Mouse (Mus musculus) CH12F3 (cell line): ENCODE data around the gene Ccdc149.

ENCODE experiments used
- in situ Hi-C: fragments of 300-500 bp; cut with MboI; formaldehyde crosslinking; loops from 2 replicates; pipeline ENCODE4 v1.14.3; 2020; ENCODE audit warnings: low sequenced_read_pairs

Ccdc149 gene

GRCm38 (mm10) chr5:52382837-52383236 is 88.5 kb downstream of the Ccdc149 start:
- in situ Hi-C loops, result no loop called here

DNA sequence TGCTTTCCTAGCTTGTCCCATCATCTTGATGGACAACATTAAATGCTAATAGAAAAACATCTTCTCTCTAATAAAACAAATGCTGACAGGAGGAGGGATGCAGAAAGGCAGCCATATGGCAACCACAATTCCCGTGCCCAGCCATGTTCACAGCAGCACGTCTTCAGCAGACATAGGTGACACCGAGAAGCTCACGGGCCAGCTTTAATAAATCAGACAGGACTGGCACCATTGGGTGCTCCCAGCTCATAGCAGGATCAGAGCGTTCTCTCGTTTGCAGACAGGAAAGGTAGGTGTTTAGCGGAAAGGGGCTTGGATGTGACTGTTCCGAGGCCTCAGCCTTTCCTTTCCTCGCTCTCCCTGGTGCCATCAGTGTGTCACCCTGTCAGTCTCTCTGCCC is 95.5 kb downstream of the Ccdc149 start:
- in situ Hi-C loops, result no loop called here

DNA sequence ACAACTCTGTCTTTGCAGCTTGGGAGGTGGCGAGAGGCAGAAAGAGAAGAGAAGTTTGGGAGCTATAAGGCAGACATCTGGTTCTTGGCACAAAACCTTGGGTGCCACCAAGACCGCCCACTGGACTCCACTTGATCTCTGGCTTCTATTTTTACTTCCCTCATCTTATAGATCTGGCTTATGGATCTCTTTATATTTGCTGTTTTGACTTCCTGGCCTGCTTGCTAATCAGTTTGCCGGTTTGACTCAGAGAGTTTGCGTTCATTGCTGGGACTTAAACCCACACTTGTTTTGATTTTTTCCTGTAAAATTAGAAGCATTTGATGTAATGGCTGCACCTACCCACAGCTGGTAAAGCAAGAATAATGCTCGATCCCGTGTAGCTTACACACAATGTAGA is 100.4 kb downstream of the Ccdc149 start:
- in situ Hi-C loops, result no loop called here

DNA sequence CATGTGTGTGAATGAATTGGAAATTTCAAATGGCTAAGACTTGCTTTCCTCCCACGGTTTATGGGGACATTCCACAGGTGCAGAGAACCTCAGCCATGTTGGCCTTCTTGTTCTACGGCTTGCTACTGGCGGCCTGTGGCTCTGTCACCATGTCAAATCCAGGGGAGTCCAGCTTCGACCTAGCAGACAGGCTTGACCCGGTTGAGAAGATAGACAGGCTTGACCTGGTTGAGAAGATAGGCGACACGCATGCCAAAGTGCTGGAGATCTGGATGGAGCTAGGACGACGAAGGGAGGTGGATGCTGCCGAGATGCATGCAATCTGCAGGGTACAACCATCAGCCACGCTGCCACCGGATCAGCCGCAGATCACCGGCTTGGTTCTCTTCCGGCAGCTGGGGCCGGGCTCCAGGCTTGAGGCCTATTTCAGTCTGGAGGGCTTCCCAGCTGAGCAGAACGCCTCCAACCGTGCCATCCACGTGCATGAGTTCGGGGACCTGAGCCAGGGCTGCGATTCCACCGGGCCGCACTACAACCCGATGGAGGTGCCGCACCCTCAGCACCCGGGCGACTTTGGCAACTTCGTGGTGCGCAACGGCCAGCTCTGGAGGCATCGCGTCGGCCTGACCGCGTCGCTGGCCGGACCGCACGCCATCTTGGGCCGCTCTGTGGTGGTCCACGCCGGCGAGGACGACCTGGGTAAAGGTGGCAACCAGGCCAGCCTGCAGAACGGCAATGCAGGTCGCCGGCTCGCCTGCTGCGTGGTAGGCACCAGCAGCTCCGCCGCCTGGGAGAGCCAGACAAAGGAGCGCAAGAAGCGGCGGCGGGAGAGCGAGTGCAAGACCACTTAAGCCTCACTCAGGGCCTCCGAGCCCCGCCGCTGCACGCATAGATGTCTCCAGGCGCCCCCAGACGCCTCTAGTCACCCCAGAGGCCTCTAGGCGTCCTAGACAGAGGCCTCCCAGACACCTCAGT is 103.2 kb downstream of the Ccdc149 start:
- in situ Hi-C loops, result no loop called here

DNA sequence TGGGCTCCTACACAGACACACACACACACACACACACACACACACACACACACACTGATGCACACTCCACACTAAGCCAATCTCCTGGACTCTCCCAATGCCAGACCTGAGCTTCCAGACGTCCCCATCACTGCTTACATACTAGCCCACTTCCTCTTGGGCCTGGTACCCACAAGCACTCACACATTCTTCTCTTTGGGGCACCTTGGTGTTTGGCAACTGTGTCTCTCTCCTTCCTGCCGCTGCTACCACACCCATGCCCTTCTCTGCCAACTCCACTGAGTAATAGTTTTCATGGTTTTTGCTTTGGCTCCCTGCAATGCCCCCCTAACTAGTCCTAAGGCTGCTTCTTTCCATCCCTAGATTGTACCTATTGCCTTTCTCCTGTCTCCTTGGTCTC is 104.7 kb downstream of the Ccdc149 start:
- in situ Hi-C loops, result no loop called here

DNA sequence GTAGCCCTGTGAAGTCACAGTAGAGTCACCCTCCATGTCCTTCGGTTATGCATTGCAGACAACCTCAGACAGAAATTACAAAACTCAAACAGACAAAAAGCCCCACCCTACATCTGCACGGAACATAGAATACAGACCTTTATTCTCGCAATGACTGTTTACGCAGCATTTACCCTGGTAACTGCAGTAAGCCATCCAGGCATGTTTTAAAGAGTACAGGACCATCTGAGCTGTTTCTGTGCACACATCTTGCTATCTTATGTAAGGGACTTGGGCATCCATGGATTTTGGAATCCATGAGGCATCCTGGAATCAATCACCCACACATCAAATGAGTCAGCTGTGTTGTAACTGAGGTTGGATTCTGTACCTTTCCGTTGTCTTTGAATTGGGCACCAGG is 105.4 kb downstream of the Ccdc149 start:
- in situ Hi-C loops, result no loop called here

DNA sequence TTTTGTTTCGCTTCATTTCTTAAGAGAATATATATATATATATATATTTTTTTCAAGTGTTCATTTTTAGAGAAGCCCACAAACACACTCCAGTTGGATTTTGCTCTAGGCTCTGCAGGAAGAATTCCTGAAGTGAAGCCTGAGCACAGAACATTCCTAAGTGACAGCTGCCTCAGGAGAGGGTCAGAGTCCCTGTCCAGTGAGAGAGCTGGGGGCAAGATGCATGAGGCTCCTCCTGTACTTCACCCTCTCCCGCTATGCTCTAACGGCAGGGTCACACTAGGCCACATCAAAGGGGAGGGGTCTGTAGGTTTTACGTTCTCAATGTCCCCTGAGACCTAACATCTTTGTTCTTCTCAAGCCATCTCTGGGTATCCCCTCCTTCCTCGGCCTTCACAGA is 106.8 kb downstream of the Ccdc149 start:
- in situ Hi-C loops, result no loop called here

GRCm38 (mm10) chr5:52363468-52364150 is 107.7 kb downstream of the Ccdc149 start, which contains the start of gene Sod3:
Sod3 (plus strand) TSS chr5:52363791.
- in situ Hi-C loops, result no loop called here

GRCm38 (mm10) chr5:52362776-52363467 is 108.4 kb downstream of the Ccdc149 start:
- in situ Hi-C loops, result no loop called here

GRCm38 (mm10) chr5:52360286-52361049 is 110.9 kb downstream of the Ccdc149 start:
- in situ Hi-C loops, result no loop called here

DNA sequence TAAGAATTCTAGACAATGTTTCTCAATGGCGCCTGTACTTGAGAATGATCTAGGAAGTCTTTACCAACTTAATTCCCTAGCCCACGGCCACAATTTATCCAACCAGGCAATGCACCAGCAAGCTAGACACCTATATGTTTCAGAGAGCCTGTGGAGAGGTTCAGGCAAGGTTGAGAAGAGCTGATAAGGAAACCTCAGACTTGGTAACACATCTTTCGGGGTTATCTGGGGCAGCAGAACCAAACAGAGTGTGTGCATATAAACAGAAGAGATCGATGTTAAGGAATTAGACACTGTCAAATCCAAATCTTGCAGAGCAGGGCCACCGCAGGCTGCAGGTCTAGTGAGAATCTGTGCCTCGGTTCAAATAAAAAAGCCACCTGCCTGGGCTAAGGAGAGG is 113.2 kb downstream of the Ccdc149 start:
- in situ Hi-C loops, result no loop called here

DNA sequence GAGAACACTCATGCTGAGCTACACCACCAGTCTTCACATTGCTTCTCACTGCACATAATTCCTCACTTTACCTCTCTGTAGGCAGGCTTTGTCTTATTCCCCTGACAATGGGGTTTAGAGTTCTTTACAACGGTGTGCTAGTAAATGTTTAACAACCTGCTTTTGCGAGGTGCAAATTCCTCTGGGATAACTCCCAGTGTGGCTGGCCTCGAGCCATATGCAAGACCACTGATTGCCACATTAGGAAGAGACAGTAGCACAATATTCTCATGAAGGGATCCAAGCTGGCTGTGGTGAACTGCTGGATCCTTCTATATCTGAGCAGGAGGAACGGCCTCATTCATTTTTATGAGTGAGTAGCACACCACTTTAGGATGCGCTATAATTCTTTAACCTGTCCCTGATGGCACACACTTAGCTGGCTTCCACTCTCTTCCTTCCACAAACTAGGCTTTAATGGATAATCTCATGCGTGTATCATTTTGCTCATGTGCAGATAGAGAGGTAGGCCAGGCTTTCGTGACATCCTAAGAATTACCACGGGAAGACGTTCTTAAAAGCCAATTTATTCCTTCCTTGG is 114.1 kb downstream of the Ccdc149 start:
- in situ Hi-C loops, result no loop called here

GRCm38 (mm10) chr5:52355612-52356011 is 115.7 kb downstream of the Ccdc149 start:
- in situ Hi-C loops, result no loop called here

DNA sequence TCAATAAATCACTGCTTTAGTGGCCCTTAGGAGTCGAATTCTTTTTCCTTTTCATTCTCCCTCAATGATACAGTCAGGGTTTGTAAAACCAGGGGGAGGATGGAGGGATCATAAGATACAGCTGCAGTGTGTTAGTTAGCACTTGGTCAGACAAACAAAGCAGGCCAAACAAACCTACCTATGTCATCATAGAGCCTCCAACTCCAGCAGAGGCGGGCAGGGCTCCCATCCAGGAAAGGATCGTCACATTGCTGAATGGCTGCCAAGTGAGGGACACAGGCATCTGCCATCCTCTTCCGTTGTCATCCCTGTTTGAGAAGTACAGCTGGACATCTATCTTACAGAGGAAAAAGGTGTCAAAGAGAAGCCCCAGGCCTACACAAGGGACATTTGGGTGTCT is 116.9 kb downstream of the Ccdc149 start:
- in situ Hi-C loops, result no loop called here

DNA sequence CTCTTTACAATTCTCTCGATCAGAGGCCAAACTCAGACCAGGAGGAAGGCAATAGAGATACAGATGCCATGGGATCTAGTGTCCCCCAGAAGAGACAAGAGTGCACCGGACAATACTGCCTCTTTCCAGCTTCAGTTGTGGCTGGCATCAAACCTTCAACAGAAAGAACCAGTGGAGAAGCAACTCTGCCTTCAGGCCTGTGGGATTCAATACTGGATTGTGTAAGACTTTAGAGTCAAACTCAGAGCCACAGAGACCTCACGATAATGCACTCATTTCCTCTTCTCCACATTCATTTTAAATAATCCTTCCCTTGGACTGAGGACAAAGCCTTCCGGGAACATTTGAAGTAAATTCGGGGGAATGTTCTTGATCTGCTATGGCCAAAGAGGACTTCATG is 118.6 kb downstream of the Ccdc149 start:
- in situ Hi-C loops, result no loop called here

DNA sequence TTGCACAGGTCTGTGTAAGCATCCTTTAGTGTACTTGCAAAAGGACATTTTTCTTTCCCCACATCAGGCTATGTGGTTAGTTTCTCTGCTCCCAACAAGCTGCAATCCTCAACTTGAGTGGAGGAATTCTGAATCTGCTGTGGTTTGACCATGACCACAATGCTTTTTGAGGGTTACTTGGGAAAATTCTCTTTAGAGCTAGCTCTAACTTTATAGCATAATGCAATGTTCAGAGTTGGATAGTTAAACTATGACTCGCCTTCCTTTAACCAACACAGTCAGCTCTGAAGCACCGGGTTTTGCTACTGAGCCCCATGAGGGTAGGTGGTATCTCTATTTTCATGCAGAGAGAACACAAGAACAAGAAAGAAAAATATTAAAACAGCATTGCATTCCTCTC is 119.8 kb downstream of the Ccdc149 start:
- in situ Hi-C loops, result no loop called here

DNA sequence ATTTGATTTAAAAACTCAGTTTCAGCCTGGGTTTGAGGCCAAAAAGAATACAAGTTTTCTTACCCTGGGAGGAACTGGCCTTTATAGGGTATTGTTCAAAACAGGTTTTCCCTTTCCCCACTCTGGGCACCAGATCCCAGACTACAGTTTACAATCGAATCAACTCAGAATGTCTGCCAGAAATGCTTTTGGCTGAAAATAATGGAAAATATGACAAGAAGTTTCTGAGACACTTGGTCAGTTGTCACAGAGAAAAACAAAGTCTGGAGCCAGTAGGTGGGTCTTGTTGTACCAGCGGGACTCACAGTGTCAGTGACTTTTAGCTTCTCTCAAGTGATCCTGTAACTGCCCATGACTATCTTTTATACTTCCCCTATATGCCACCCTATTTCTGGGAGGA is 120.9 kb downstream of the Ccdc149 start:
- in situ Hi-C loops, result no loop called here

DNA sequence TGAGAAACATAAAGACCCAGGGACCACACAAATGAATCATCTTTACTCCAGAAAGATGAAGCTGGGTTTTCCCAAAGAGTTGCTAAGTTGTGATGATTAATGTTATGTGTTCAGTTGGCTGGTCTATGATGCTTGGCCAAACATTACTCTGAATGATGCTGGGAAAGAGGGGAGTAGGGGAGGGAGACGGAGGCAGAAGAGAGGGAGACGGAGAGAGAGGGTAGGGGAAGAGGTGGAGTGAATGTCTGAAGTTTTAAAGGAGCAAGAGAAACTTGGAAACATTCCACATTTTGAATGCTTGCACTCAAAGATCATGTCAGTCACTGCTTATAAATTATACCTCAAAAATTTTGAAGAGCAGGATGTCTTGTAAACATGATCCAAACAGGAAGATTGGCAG is 124.4 kb downstream of the Ccdc149 start:
- in situ Hi-C loops, result no loop called here

DNA sequence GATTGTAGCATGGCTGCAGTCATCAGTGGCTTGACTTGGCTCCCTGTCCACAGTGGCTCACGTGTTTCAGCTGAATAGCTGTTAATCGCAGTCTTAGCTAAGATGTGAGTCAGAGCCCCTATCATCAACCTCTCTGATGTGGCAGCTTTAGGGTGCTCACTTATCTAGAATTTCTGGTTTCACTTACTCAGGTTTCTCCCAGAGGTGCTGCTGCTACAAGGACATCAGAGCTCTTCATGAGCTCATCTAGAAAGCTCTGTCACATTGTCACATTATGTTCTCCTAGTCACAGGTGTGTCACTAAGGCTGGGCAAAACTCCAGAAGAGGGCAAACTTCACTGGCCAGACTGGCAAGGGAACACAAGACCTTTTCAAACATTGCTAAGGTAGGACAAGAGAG is 132.2 kb downstream of the Ccdc149 start:
- in situ Hi-C loops, result no loop called here

DNA sequence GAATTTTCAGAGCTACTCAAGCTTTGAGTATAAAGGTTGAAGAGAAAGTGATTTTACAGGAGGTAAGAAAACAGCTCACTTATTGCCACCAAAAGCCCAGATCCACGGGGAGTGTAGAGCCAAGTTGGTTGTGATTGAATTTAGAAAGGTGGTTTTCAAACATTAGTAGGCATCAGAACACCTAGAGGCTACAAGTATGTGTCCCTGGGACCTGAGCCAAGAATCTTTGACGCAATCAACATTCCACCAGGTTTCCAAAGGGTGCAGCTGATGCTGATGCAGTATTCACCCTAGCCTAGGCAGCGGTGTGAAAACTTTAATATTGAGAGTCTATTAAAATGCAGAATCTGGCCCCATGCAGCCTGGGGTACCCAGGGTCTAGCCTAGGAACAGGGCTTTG is 135.7 kb downstream of the Ccdc149 start:
- in situ Hi-C loops, result no loop called here
